Mouse (Mus musculus): ENCODE measurements around the gene Cbx2. TPM values are rescaled to one million over a fixed set of nuclear protein-coding genes. Genes with fewer than 3 reads are reported as not detected.
A peak's percentile ranks its signal among the peaks of the same experiment; 100 is the strongest.

Gene Cbx2
- polyA plus RNA-seq, 1 experiment from 2014 or later, result 84.2 TPM

DNA sequence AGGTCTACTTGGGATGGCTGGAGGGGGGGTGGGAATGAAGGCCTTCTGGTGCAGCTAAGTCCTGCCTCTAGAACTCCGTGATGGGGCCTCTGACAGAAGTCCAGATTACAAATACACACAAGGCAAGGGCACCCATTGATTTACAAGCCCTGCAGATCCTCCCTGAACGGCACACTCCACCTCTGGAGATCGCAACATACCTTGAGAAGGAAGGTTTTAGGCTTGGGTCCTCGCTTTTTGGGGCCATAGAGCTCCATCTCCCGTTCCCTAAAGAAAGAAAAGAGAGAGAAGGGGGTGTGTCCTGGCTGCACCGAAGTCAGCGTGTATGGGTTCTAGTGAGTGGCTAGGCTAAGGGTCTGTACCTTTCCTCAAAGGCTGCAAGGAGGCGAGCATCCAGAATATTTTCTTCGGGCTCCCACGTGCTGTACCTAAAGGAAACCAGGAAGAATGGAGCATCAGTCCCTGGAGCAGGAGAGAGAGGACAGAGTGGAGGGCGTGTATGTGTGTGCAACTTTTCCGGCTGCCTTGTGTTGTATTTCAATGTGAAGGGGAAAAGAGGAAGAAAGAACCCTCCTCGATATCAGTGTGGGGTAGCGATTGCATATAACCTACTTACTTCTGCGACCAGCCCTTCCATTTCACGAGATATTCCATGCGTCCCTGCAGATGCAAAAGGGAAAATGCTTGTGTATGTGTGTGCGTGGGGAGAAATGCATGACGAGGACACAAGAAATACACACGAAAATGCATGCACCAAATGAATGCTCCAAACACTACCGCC, 17.2 kb downstream of the Cbx2 start:
- peaks cover 82% of the 10 kb centered on the region for H3K27me3 ChIP-seq
- peak overlapping the region; percentile 92 for H3K27ac ChIP-seq
- no peak for ATAC-seq (ENCODE audit: low FRiP score)
- H3K9ac ChIP-seq, result peak overlapping the region; percentile 88
- H3K4me3 ChIP-seq (replicated peaks), result peak overlapping the region; percentile 81
- 3% methylated on average over 21 of the region's 21 CpGs for WGBS
- no peaks in the 10 kb centered on the region for H3K9me3 ChIP-seq
- peak overlapping the region; percentile 86 for H3K4me2 ChIP-seq
- H3K36me3 ChIP-seq (replicated peaks), result peaks cover 10% of the 10 kb centered on the region
- peaks cover 76% of the 10 kb centered on the region for H3K4me1 ChIP-seq

DNA sequence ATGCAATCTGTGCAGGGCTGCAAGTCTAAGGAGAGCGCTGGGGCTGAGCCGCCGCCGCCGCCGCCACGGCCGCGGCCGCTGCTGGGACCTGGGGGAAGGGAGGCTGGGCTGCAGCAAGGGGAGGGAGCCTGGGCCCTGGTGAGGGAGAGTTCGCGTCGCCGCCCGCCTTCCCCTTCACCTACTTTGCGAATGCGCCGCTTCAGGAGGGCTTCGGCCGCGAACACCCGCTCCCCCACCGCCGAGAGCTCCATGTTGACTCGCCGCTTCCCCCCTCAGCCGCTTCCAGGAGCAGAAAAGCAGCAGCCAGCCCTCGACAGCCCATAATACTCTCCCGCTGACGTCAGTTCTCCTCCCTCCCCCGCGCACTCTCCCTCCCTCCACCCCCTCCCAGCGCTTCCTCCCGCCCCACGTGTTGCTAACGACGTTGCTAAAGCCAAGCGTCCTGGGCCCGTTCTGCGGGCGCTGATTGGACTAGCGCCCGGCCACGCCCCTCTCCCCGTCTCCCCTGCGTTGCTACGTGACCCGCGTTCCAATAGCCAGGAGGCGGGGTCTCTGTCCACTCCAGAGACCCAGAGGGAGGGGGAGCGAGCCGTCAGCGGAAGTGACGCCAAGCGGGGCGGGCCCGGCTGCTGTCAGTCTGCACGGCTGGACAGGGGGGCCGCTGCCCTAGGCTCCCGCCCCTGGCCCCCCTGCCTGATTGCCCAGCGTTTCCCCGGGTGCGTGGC, 18.0 kb downstream of the Cbx2 start, which contains the start of gene Cbx8:
Gene Cbx8 (minus strand): TSS at position 370 of the 725 bp plus-strand sequence.
- H3K9ac ChIP-seq, result peak within 1 kb of the TSS; percentile 88
- WGBS, result under 1% methylated on average over 63 of the region's 63 CpGs
- peaks cover 82% of the 10 kb centered on the region for H3K27me3 ChIP-seq
- peak within 1 kb of the TSS; percentile 92 for H3K27ac ChIP-seq
- peak within 1 kb of the TSS; percentile 96 for H3K4me2 ChIP-seq
- peak; percentile 93 for ATAC-seq (ENCODE audit: low FRiP score)
- no peaks in the 10 kb centered on the region for H3K9me3 ChIP-seq
- peak within 1 kb of the TSS; percentile 81 for H3K4me3 ChIP-seq (replicated peaks)
- H3K4me1 ChIP-seq, result peaks cover 70% of the 10 kb centered on the region
- peaks cover 10% of the 10 kb centered on the region for H3K36me3 ChIP-seq (replicated peaks)

DNA sequence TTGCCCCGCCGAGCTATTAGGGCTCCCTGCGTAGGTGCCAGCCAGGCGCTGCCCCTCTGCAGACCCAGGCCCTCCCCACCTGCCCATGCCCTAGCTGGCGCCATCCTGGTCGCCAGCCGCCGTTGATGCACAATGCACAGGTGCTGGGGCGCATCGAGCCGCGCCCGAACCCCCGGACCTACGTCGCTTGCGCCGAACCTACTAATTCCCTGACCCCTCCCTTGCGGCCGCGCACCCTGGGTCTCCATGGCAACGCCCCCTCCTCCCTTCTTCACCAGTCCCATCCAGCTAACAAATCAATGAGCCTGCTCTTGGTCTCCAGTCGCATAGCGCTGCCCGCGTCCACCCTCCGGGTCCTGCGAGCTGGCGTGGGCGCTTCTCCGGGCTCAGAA, 18.6 kb downstream of the Cbx2 start:
- 0% methylated on average over 31 of the region's 31 CpGs for WGBS
- Histone ChIP-seq H3K9ac (peak overlapping the region; percentile 73), H3K9me3 (no peaks in the 10 kb centered on the region), H3K4me2 (peak overlapping the region; percentile 96), H3K4me3 (replicated peaks) (peak overlapping the region; percentile 81), H3K27ac (peak overlapping the region; percentile 87), H3K27me3 (peaks cover 82% of the 10 kb centered on the region), H3K4me1 (peaks cover 67% of the 10 kb centered on the region), H3K36me3 (replicated peaks) (peaks cover 10% of the 10 kb centered on the region)
- ATAC-seq (ENCODE audit: low FRiP score), result peak; percentile 72

DNA sequence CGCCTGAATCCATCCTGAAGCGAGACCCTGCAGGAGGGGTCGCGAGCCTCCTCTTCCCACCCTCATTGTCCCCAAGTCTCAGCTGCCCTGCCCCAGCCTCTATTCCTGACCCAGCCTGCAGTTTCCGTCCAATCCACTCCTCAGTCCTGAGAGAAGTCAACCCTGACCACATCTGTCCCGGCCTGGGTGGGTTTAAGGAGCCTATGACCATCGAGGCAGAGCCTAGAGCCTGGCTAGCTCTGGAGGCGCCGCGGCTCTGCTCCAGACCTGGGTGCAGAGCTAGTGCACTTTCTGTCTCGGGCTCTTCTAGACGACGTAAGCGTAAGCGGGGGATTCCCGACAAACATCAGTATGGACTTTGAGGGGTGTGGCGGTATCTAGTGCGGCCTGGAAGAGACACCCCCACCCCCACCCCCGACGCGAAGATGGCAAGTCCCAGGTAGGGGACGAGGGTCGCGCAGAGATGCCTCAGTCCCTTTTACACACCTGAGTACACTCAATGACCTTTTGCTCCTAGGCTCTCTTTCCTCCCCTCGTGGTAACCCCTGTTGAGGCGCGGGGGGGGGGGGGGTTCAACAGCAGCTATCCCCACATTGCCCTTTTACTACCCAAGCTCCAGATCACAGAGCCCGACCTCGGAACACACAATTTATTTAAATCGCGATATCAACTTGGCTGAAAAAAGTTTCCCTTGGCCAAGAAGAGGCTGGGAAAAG, 19.1 kb downstream of the Cbx2 start:
- Histone ChIP-seq H3K27ac (peak overlapping the region; percentile 87; the same call in 1 of the 2 replicates), H3K9ac (peak overlapping the region; percentile 73), H3K27me3 (peaks cover 83% of the 10 kb centered on the region), H3K36me3 (replicated peaks) (peaks cover 10% of the 10 kb centered on the region), H3K4me1 (peaks cover 67% of the 10 kb centered on the region), H3K4me2 (peak overlapping the region; percentile 96), H3K4me3 (replicated peaks) (peak overlapping the region; percentile 81), H3K9me3 (no peaks in the 10 kb centered on the region)
- ATAC-seq (ENCODE audit: low FRiP score), result 0 out of 2 replicates have a peak, but pooled peaks have one; percentile 1
- under 1% methylated on average over 31 of the region's 31 CpGs for WGBS

DNA sequence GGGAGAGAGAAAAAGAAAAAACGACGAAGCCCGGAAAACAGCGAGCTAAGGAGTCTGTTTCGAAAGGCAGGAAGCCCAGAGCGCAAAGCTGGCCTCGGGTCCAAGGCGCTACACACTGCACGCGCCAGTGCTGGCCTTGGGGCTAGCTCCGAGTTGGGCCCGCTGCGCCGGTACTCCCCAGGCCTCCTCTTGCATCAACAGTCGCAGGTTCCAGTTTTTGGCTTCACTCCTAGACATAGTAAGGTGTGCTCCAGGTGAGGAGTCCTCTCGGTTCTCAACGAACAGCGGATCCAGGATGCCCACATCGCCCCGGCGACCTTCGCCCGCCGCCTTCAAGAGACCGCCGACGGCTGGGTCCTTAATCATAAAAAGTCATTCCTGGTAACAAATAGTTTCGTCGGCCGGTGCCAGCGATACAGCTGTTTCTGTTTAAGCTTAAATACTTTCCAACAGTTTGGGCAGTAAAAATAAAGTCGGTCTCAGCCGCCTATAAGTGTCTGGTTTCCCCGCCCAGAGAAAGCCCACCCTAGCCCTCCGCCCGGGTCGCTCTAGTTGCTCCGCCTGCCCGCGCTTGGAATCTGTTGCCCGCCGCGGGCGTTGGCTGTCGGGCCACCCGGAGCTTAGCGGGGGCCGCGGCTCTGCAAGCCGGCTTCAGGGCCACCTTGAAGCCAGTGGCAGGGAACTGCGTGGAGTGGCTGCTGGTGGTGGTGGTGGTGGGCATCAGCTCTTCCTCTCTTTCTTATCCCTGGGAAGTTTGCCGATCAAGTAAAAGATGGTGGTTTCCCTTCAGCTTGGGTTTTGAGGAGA, 19.9 kb downstream of the Cbx2 start:
- WGBS, result under 1% methylated on average over 52 of the region's 52 CpGs
- H3K9me3 ChIP-seq, result no peaks in the 10 kb centered on the region
- H3K27ac ChIP-seq, result no peak overlapping the region
- H3K9ac ChIP-seq, result peak overlapping the region; percentile 12; the same call in 1 of the 2 replicates
- H3K36me3 ChIP-seq (replicated peaks), result peaks cover 10% of the 10 kb centered on the region
- peak overlapping the region; percentile 16 for H3K4me3 ChIP-seq (replicated peaks)
- peaks cover 67% of the 10 kb centered on the region for H3K4me1 ChIP-seq
- peaks cover 83% of the 10 kb centered on the region for H3K27me3 ChIP-seq
- H3K4me2 ChIP-seq, result no peak overlapping the region
- no peak for ATAC-seq (ENCODE audit: low FRiP score)

DNA sequence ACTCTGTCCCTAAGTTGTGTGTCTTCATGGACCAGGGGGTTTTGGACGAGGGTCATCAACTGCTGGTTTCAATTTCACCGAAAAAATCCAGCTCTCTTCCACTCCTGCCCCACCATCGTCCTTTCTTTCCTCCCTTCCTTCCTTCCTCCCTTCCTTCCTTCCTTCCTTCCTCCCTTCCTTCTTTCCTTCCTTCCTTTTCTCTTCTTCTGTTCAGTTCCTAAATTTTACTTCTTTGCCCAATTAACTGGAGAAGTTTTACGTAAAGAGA, 20.4 kb downstream of the Cbx2 start:
- Histone ChIP-seq H3K9me3 (no peaks in the 10 kb centered on the region), H3K4me3 (replicated peaks) (no peak overlapping the region), H3K27me3 (peaks cover 85% of the 10 kb centered on the region), H3K9ac (no peak overlapping the region), H3K36me3 (replicated peaks) (peaks cover 10% of the 10 kb centered on the region), H3K4me1 (peaks cover 68% of the 10 kb centered on the region), H3K4me2 (no peak overlapping the region), H3K27ac (no peak overlapping the region)
- ATAC-seq (ENCODE audit: low FRiP score), result no peak
- WGBS, result 1% methylated on average over 4 of the region's 4 CpGs

DNA sequence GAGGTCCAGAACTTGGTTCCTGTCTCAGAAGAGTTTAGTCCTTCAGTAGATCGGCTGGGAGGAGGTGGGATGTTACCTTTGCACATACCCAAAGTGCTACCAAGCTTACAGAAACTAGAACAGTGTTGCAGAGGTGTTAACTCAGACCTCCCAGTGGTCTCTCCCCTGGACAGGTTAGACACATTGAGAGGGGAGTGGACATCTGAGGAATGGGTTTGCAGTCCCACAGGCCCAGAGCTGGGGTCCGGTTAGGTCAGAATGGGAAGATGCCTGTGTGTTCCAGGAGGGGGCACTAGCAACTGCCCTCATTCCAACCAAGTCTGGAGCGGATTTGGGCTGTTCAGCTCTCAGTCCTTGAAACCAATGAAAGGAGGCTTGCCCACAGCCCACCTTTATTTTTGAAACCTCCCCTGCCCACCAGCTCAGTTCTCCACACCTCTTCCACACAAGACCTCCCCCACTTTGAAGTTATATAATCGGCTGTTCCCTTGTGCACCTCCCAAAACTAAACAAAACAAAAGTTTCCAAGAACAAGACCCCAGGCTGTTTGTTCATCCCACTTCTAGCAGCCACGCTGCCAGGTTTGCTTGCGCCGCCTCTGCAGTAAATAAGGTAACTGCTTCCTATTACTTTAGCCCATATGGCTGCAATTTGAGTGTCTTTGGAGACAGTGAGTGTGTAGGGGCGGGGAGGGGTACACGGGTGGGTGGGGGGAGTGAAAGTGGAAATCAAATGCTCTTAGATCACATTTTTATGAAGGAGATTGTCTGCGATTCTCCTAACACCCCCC, 21.2 kb downstream of the Cbx2 start:
- peaks cover 66% of the 10 kb centered on the region for H3K4me1 ChIP-seq
- peak overlapping the region; percentile 22 for H3K4me2 ChIP-seq
- H3K9ac ChIP-seq, result no peak overlapping the region
- peaks cover 85% of the 10 kb centered on the region for H3K27me3 ChIP-seq
- 3% methylated on average over 10 of the region's 10 CpGs for WGBS
- no peak for ATAC-seq (ENCODE audit: low FRiP score)
- H3K4me3 ChIP-seq (replicated peaks), result no peak overlapping the region
- peaks cover 5% of the 10 kb centered on the region for H3K36me3 ChIP-seq (replicated peaks)
- no peak overlapping the region for H3K27ac ChIP-seq
- H3K9me3 ChIP-seq, result no peaks in the 10 kb centered on the region

DNA sequence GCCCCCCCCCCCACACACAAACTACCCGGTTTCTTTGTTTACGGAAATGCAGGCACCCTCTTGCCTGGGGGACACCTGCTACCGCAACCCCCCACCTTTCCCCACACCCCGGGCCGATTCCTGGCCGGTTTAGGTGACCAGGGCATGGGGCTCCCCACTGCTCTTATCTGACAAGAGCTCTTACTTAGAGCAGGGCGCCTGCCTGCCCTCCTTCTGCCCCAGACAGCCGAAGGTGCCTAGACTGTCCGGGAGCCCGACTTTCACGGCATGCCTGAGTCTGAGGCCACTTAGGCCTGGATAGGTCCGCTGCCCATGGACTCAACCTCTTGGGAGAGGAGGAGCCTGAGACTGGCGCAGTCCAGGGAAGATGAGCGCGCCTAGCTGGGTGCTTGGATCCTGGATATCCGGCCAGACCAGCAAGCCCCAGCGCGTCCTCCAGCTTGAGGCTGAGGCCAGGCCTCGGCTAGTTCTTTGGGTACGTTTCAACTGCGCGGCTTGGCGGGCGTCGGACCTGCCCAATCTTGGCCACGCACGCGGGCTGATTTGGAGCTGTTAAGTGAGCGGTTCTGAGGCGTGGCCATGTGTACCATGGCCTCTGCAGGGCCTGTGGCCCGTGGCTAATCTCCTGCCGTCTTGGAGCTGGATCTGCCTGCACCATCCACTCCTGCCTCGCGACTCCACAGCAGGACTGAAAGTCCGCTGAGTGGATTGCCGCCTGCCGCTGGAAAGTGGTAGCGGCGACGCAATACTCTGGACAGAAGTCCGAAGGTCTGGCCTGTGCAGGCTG, 22.0 kb downstream of the Cbx2 start:
- Histone ChIP-seq H3K27ac (no peak overlapping the region), H3K9me3 (no peaks in the 10 kb centered on the region), H3K4me2 (peak overlapping the region; percentile 22), H3K27me3 (peaks cover 85% of the 10 kb centered on the region), H3K4me3 (replicated peaks) (0 out of 2 replicates have a peak overlapping the region, but pooled peaks have one; percentile 0), H3K36me3 (replicated peaks) (no peaks in the 10 kb centered on the region), H3K4me1 (peaks cover 58% of the 10 kb centered on the region), H3K9ac (no peak overlapping the region)
- under 1% methylated on average over 41 of the region's 41 CpGs for WGBS
- no peak for ATAC-seq (ENCODE audit: low FRiP score)

DNA sequence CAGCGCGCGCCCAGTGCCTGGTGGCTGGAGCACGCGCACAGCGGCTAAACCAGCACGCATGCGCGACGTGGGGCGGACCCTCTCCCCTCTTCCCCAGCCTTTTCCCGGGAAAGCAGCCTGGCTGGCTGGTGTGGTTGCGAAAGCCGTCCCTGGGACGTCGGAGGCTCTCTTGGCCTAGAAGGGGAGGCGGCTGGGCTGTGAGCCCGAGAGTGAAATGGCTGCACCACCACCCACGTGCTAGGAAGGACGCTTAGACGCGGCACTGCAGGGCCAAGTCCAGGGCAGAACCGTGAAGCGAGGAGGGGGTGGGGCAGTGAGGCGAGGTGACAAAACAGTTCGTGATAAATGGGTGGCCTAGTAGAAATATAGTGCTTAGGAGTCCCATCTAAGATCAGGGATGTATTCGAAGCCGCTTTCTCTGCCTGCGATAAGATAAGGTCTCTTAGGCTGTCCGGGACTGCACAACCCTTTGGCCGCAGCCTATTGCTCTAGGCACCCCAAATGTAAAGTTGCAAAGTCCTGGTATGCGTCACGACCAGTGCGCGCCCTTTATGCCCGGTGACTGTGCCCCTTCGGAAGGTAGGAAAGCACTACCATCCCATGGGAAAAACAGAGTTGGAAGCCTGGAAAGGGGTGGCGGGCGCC, 24.0 kb downstream of the Cbx2 start:
- Histone ChIP-seq H3K9me3 (no peaks in the 10 kb centered on the region), H3K9ac (peak overlapping the region; percentile 43), H3K4me3 (replicated peaks) (peak overlapping the region; percentile 38), H3K27ac (0 out of 2 replicates have a peak overlapping the region, but pooled peaks have one; percentile 5), H3K4me1 (peaks cover 49% of the 10 kb centered on the region), H3K36me3 (replicated peaks) (no peaks in the 10 kb centered on the region), H3K27me3 (peaks cover 100% of the 10 kb centered on the region), H3K4me2 (peak overlapping the region; percentile 63)
- 1% methylated on average over 39 of the region's 39 CpGs for WGBS
- no peak for ATAC-seq (ENCODE audit: low FRiP score)
